ENCODE assay signal across 7 mouse cellular contexts in the genomic region with DNA sequence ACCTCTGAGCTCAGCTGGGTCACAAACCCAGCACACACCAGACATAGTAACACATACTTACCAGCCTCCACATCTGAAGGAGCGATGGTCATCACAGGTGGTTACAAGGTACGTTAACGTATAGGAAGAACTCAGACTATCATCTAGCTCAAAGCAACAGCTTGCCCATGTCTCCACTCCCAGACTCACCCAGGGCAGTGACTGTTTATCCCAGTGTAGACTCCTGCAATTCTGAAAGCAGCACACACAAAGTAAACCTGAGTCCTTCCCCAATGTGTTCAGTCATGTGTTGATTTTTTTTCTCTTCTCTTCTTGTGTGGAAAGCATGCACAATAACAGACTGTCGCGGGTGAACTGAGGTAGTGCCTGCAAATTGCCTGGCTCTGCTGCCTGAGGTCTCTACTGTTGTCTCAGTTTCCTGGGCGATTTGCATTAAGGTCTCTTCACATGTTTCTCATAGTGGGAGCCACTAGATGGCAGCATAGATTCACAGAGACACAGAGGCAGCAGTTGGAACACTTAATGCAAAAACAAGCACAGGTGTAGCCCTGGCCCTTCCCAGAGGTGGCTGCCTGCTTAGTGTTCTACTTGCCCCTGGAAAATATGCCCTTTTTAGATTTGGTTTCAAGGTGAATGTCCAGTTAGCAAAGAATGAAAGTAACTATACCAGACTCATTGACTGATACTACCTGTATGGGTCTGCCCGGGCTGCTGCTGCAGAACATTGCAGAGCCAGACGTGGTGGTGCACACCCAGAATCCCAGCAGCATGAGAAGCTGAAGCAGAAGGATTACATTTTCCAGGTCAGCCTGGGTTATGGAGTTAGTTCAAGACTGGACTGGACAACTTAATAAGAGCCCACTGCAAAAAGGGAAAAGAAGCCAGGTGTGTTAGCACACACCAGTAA. TPM values are rescaled to one million over a fixed set of nuclear protein-coding genes. Genes with fewer than 3 reads are reported as not detected.
DNase-seq lines count a peak whose midpoint lies in the region; ATAC-seq and TF ChIP-seq lines count a peak whose summit lies in the region.

No protein-coding gene starts in this region.

- H3K79me2 ChIP-seq in MEL (ENCODE audit: control insufficient read depth, insufficient read depth, low read length, poor library complexity) = no peaks in the 10 kb centered on the region

- TF ChIP-seq EP300 in MEL (IDR thresholded peaks at IDR 0.05; ENCODE audit: low read depth in 1 of 2, low read length in 2 of 2) = no peak

- H3K4me2 ChIP-seq in hindbrain, embryonic 14.5 days (replicated peaks) = no peak overlapping the region

- no peak overlapping the region for H3K27ac ChIP-seq in MEL (ENCODE audit: control insufficient read depth, low read depth, low read length)
- no peak overlapping the region for H3K27ac ChIP-seq in forebrain, embryonic 10.5 days
- H3K27ac ChIP-seq in hindbrain, embryonic 14.5 days = no peak overlapping the region

- TF ChIP-seq CTCF in MEL (IDR thresholded peaks at IDR 0.05 in 2 of 3, conservative IDR thresholded peaks at IDR 0.05 in 1 of 3; ENCODE audit: control insufficient read depth in 1 of 3, insufficient read depth in 1 of 3, low read depth in 2 of 3, low read length in 3 of 3, poor library complexity in 1 of 3, severe bottlenecking in 1 of 3) = peak; percentile 77 to 96 (median 93)

- no peaks in the 10 kb centered on the region for H3K9me3 ChIP-seq in MEL (replicated peaks; ENCODE audit: insufficient read depth, low read length)
- no peaks in the 10 kb centered on the region for H3K9me3 ChIP-seq in forebrain, embryonic 10.5 days
- H3K9me3 ChIP-seq in hindbrain, embryonic 14.5 days (ENCODE audit: control insufficient read depth, low read length) = no peaks in the 10 kb centered on the region

- peak; percentile 82 for ATAC-seq in hindbrain, embryonic 14.5 days (ENCODE audit: low FRiP score)

- DNase-seq in MEL (ENCODE audit: low read depth, low spot score) = peak; percentile 89
- DNase-seq in brain, embryonic 18.5 days (ENCODE audit: low read depth, low spot score) = peak; percentile 74
- DNase-seq in forebrain, embryonic 10.5 days (ENCODE audit: extremely low spot score, low spot score) = peak; percentile 61
- peak; percentile 91 for DNase-seq in hindbrain, embryonic 14.5 days (ENCODE audit: low spot score)
- peak; percentile 67 for DNase-seq in layer of hippocampus, adult 9-11 months
- DNase-seq in lung, postnatal 25 days (ENCODE audit: low spot score) = peak; percentile 70
- peak; percentile 73 to 81 for DNase-seq in right cerebral cortex, adult 2 months (ENCODE audit: low spot score in 2 of 2)

- peak; percentile 100 for TF ChIP-seq RAD21 in MEL (IDR thresholded peaks at IDR 0.05; ENCODE audit: low read depth, low read length)

- TF ChIP-seq POLR2A in MEL (IDR thresholded peaks at IDR 0.05; ENCODE audit: control insufficient read depth in 1 of 2, insufficient read depth in 1 of 2, low read depth in 1 of 2, low read length in 2 of 2, poor library complexity in 1 of 2) = no peak

- H3K27me3 ChIP-seq in MEL (ENCODE audit: control insufficient read depth in 1 of 2, insufficient read depth in 2 of 2, low read length in 2 of 2) = no peaks in the 10 kb centered on the region
- no peaks in the 10 kb centered on the region for H3K27me3 ChIP-seq in forebrain, embryonic 10.5 days (ENCODE audit: poor library complexity, severe bottlenecking)
- no peaks in the 10 kb centered on the region for H3K27me3 ChIP-seq in hindbrain, embryonic 14.5 days (ENCODE audit: control insufficient read depth, insufficient read depth, low read length)

- peaks cover 0 to 7% of the 10 kb centered on the region in 2 experiments; a peak in 2 of 4 replicates for H3K4me1 ChIP-seq in MEL (ENCODE audit: control insufficient read depth in 1 of 2, insufficient read depth in 2 of 2, low read length in 2 of 2)
- H3K4me1 ChIP-seq in forebrain, embryonic 10.5 days = no peaks in the 10 kb centered on the region
- H3K4me1 ChIP-seq in hindbrain, embryonic 14.5 days (replicated peaks; ENCODE audit: control insufficient read depth, insufficient read depth, low read length) = no peaks in the 10 kb centered on the region

- 52% methylated on average over 8 of the region's 8 CpGs for WGBS in forebrain, embryonic 10.5 days
- 51% methylated on average over 8 of the region's 8 CpGs for WGBS in hindbrain, embryonic 14.5 days

- H3K4me3 ChIP-seq in MEL (ENCODE audit: control insufficient read depth in 1 of 2, insufficient read depth in 1 of 2, low read depth in 2 of 2, low read length in 2 of 2) = no peak overlapping the region
- H3K4me3 ChIP-seq in forebrain, embryonic 10.5 days = no peak overlapping the region
- H3K4me3 ChIP-seq in hindbrain, embryonic 14.5 days (replicated peaks; ENCODE audit: low read length) = no peak overlapping the region

- peaks cover 0 to 5% of the 10 kb centered on the region in 2 experiments; a peak in 2 of 4 replicates for H3K36me3 ChIP-seq in MEL (ENCODE audit: control insufficient read depth in 1 of 2, insufficient read depth in 2 of 2, low read length in 2 of 2)
- no peaks in the 10 kb centered on the region for H3K36me3 ChIP-seq in forebrain, embryonic 10.5 days (replicated peaks)
- no peaks in the 10 kb centered on the region for H3K36me3 ChIP-seq in hindbrain, embryonic 14.5 days (replicated peaks; ENCODE audit: control insufficient read depth, insufficient read depth)

- H3K9ac ChIP-seq in MEL (ENCODE audit: control insufficient read depth, low read depth, low read length, poor library complexity, severe bottlenecking) = no peak overlapping the region
- H3K9ac ChIP-seq in hindbrain, embryonic 14.5 days = no peak overlapping the region

TF ChIP-seq in MEL, 35 proteins besides CTCF, POLR2A, EP300 and RAD21:
- TF ChIP-seq MAFK (IDR thresholded peaks at IDR 0.05; ENCODE audit: borderline replicate concordance, low read depth, low read length) (no peak), GATA1 (IDR thresholded peaks at IDR 0.05; ENCODE audit: low read depth, low read length) (no peak), KAT2A (conservative IDR thresholded peaks at IDR 0.05; ENCODE audit: low read depth, low read length) (no peak), POLR2AphosphoS5 (IDR thresholded peaks at IDR 0.05; ENCODE audit: borderline replicate concordance, low read depth, low read length) (no peak), SMC3 (IDR thresholded peaks at IDR 0.05; ENCODE audit: low read depth, low read length) (peak; percentile 98), MYC (IDR thresholded peaks at IDR 0.05; ENCODE audit: low read depth, low read length) (0 out of 2 replicates have a peak, but pooled peaks have one; percentile 28), MXI1 (IDR thresholded peaks at IDR 0.05; ENCODE audit: low read depth, low read length) (no peak), CHD2 (IDR thresholded peaks at IDR 0.05; ENCODE audit: low read length) (no peak), E2F4 (IDR thresholded peaks at IDR 0.05; ENCODE audit: borderline replicate concordance, low read depth, low read length) (no peak), RCOR1 (IDR thresholded peaks at IDR 0.05; ENCODE audit: low read depth, low read length) (no peak), TBP (IDR thresholded peaks at IDR 0.05; ENCODE audit: low read depth, low read length) (no peak), MEF2A (IDR thresholded peaks at IDR 0.05; ENCODE audit: extremely low read depth, insufficient replicate concordance, low read depth, low read length, poor library complexity, severe bottlenecking) (no peak), SIN3A (IDR thresholded peaks at IDR 0.05; ENCODE audit: low read length) (0 out of 2 replicates have a peak, but pooled peaks have one; percentile 28), TCF12 (IDR thresholded peaks at IDR 0.05; ENCODE audit: low read depth, low read length) (no peak), ZC3H11A (IDR thresholded peaks at IDR 0.05; ENCODE audit: low read depth, low read length) (peak; percentile 99), USF2 (IDR thresholded peaks at IDR 0.05; ENCODE audit: borderline replicate concordance in 1 of 2, insufficient read depth in 1 of 2, low read depth in 1 of 2, low read length in 2 of 2) (no peak), CHD1 (IDR thresholded peaks at IDR 0.05; ENCODE audit: low read depth, low read length) (no peak), JUND (IDR thresholded peaks at IDR 0.05; ENCODE audit: low read depth, low read length) (no peak), ZNF384 (IDR thresholded peaks at IDR 0.05; ENCODE audit: low read depth, low read length) (no peak), ETS1 (IDR thresholded peaks at IDR 0.05; ENCODE audit: low read depth, low read length) (no peak), MAZ (IDR thresholded peaks at IDR 0.05; ENCODE audit: low read depth, low read length) (no peak), HCFC1 (IDR thresholded peaks at IDR 0.05; ENCODE audit: low read depth, low read length) (no peak), ZKSCAN1 (IDR thresholded peaks at IDR 0.05; ENCODE audit: low read depth, low read length) (no peak), UBTF (IDR thresholded peaks at IDR 0.05; ENCODE audit: borderline replicate concordance, insufficient read depth, low read depth, low read length) (no peak), MAX (IDR thresholded peaks at IDR 0.05; ENCODE audit: low read length) (no peak), ZMIZ1 (IDR thresholded peaks at IDR 0.05; ENCODE audit: low read depth, low read length) (no peak), USF1 (IDR thresholded peaks at IDR 0.05; ENCODE audit: low read depth, low read length) (no peak), NELFE (IDR thresholded peaks at IDR 0.05; ENCODE audit: low read depth, low read length) (no peak), MYB (IDR thresholded peaks at IDR 0.05; ENCODE audit: low read depth, low read length) (no peak), TAL1 (IDR thresholded peaks at IDR 0.05; ENCODE audit: low read length) (no peak)

RNA-seq across cellular contexts. Expression of gene A930018P22Rik, which starts 11.8 kb away (rescaled TPM):
- not detected in 2 replicates for total RNA-seq in MEL (2012; rRNA removed)
- not detected for polyA plus RNA-seq in MEL (2012; ENCODE audit: insufficient read depth in 1 of 2, insufficient read length in 2 of 2, low read depth in 1 of 2, low replicate concordance in 2 of 2, missing spikeins in 1 of 2)
- polyA plus RNA-seq in forebrain, embryonic 10.5 days (2016; fragmentation: Nextera tagmentation; extraction: Ambion mirVana) = not detected in 2 replicates
- not detected in 2 replicates for polyA plus RNA-seq in hindbrain, embryonic 14.5 days (2014; fragmentation: Nextera tagmentation; extraction: Ambion mirVana)

RNA-seq across cellular contexts. Expression of gene Cd59a, which starts 38.8 kb away (rescaled TPM):
- total RNA-seq in MEL (2012; rRNA removed) = 0.08 TPM in 1 of 2 replicates, not detected in the other
- polyA plus RNA-seq in MEL (2012; ENCODE audit: insufficient read depth in 1 of 2, insufficient read length in 2 of 2, low read depth in 1 of 2, low replicate concordance in 2 of 2, missing spikeins in 1 of 2) = under 1 TPM in 1 of 2 experiments, not detected in 1; 0.96 TPM
- polyA plus RNA-seq in forebrain, embryonic 10.5 days (2016; fragmentation: Nextera tagmentation; extraction: Ambion mirVana) = 19.6 and 19.9 TPM in 2 replicates
- 14.9 and 16.6 TPM in 2 replicates for polyA plus RNA-seq in hindbrain, embryonic 14.5 days (2014; fragmentation: Nextera tagmentation; extraction: Ambion mirVana)
